Comparison of ENCODE assay signal across 16 mouse cellular contexts in the genomic region with DNA sequence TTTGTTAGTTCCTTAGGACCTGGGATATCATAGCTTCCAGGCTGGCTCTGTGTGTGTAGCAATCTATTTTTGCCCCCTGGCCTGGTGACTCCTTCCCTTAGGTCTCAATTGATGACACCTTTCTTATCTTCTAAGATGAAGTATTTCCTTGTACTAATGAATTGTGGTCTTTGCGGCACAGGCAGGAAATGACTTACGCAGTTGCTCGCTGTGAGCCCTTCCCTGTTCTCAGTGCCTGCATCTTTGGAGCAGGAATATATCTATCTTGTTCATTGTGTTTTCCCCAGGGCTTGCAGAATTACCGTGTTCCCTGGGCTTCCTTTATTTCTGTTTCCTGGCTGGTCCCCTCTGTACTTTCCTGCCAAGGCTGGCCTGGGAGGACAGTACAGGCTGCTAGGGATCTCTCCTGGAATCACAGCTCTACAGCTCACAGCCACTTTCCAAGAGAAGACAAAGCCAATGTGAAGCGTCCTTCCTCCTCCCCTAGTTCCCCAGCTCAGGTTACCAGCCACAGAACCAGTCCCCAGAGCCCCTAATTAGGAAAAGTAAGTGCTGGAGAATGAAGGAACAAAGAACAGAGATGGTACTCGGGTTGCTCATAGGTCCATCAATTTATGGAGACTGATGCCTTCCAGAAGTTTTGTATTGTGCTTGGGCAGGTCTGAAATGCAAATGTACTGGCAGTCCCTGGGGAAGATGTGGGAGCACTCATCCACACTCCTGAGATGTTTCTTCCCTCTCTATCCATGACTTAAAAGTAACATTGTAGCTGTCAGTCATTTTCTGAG.
DNase-seq lines count a peak whose midpoint lies in the region; ATAC-seq lines count a peak whose summit lies in the region.
"Had no signal": no experiment of that assay in that cellular context is flagged by ENCODE, and none has a peak within 500 bp of the region (broad histone marks: within the 10 kb centered on the region; RNA-seq: fewer than 3 reads in every experiment).

No protein-coding gene starts in this region.

- H3K4me1 ChIP-seq in kidney, embryonic 16.5 days (ENCODE audit: insufficient read depth, low read length), result no peaks in the 10 kb centered on the region
- H3K4me1 ChIP-seq: heart, embryonic 15.5 days; limb, embryonic 15.5 days had no signal

- H3K9ac ChIP-seq in kidney, embryonic 16.5 days (replicated peaks; ENCODE audit: low read length), result no peak overlapping the region
- H3K9ac ChIP-seq: heart, embryonic 15.5 days; limb, embryonic 15.5 days had no signal

- H3K36me3 ChIP-seq in kidney, embryonic 16.5 days (ENCODE audit: insufficient read depth, low read length), result no peaks in the 10 kb centered on the region
- H3K36me3 ChIP-seq: heart, embryonic 15.5 days; limb, embryonic 15.5 days had no signal

- peak overlapping the region; percentile 56; the same call in 1 of the 2 replicates for H3K27ac ChIP-seq in kidney, embryonic 16.5 days (ENCODE audit: low read length)
- H3K27ac ChIP-seq: heart, embryonic 15.5 days; hindbrain, postnatal 0 days; limb, embryonic 15.5 days had no signal

- ATAC-seq in kidney, embryonic 16.5 days (ENCODE audit: low FRiP score, low TSS enrichment), result 0 out of 2 replicates have a peak, but pooled peaks have one; percentile 27
- ATAC-seq: hindbrain, postnatal 0 days; midbrain, embryonic 16.5 days had no signal

- H3K4me2 ChIP-seq in kidney, embryonic 16.5 days (replicated peaks; ENCODE audit: low read depth, low read length), result no peak overlapping the region
- H3K4me2 ChIP-seq: heart, embryonic 15.5 days; limb, embryonic 15.5 days had no signal

- peak; percentile 10 for DNase-seq in embryo, embryonic 10 days (ENCODE audit: low spot score)
- DNase-seq in embryo, embryonic 10.5 days (ENCODE audit: low spot score), result no peak
- DNase-seq in thymus, postnatal 4 days, result peak; percentile 1
- no peak for DNase-seq in thymus, postnatal 36 days
- no peak for DNase-seq in right cerebral cortex, postnatal 36 days (ENCODE audit: low spot score in 2 of 2)
- DNase-seq in ovary, postnatal 10 days (ENCODE audit: low spot score), result no peak
- no peak for DNase-seq in gastrocnemius, adult 18-20 months (ENCODE audit: low spot score)
- DNase-seq: B cell, adult 2 months; cerebellum, adult 11-12 months; lung, postnatal 10 days; spleen, adult 18-20 months had no signal

- no peak overlapping the region for H3K4me3 ChIP-seq in kidney, embryonic 16.5 days (ENCODE audit: low read length)
- H3K4me3 ChIP-seq: heart, embryonic 15.5 days; limb, embryonic 15.5 days had no signal

- H3K9me3 ChIP-seq in kidney, embryonic 16.5 days (ENCODE audit: low read length), result no peaks in the 10 kb centered on the region
- H3K9me3 ChIP-seq: heart, embryonic 15.5 days; limb, embryonic 15.5 days had no signal

- 31% methylated on average over 6 of the region's 6 CpGs for WGBS in kidney, embryonic 16.5 days

- no peaks in the 10 kb centered on the region for H3K27me3 ChIP-seq in kidney, embryonic 16.5 days (ENCODE audit: insufficient read depth, low read length)
- H3K27me3 ChIP-seq: heart, embryonic 15.5 days; limb, embryonic 15.5 days had no signal

Comparison
In these comparisons a context has a peak if more than half of its experiments do, and no peak if none do; other contexts are left out.
1. DNase-seq: peak in embryo, embryonic 10 days (single experiment) and thymus, postnatal 4 days (single experiment); none in embryo, embryonic 10.5 days (single experiment), thymus, postnatal 36 days (0 of 2), right cerebral cortex, postnatal 36 days (0 of 2), ovary, postnatal 10 days (single experiment) and gastrocnemius, adult 18-20 months (single experiment).